Mouse (Mus musculus): ENCODE results near the gene Ntng1. TPM values are rescaled to one million over a fixed set of nuclear protein-coding genes. Genes with fewer than 3 reads are reported as not detected.

The Ntng1 gene
- polyA plus RNA-seq, 1 experiment from 2014 or later, result 1.2 TPM

- H3K4me3 ChIP-seq (ENCODE audit: low read depth, low read length), result no peak overlapping the region
- DNase-seq (ENCODE audit: low spot score) (no peak), ATAC-seq (ENCODE audit: low FRiP score, low TSS enrichment) (no peak)
- no peaks in the 10 kb centered on the region for H3K36me3 ChIP-seq (ENCODE audit: control insufficient read depth, insufficient read depth, low read length)
- WGBS, result 90% methylated on average over 2 of the region's 2 CpGs
- no peaks in the 10 kb centered on the region for H3K27me3 ChIP-seq (ENCODE audit: control insufficient read depth, insufficient read depth, low read length)
- no peaks in the 10 kb centered on the region for H3K9me3 ChIP-seq (ENCODE audit: control insufficient read depth, low read length)
- no peak overlapping the region for H3K27ac ChIP-seq (replicated peaks)
- H3K4me1 ChIP-seq (replicated peaks; ENCODE audit: control insufficient read depth, insufficient read depth), result no peaks in the 10 kb centered on the region
- H3K9ac ChIP-seq (ENCODE audit: low read length), result no peak overlapping the region
- H3K4me2 ChIP-seq (replicated peaks; ENCODE audit: low read depth), result no peak overlapping the region
- TF ChIP-seq EP300 (optimal IDR thresholded peaks at IDR 0.05) (no peak), CTCF (IDR thresholded peaks at IDR 0.05; ENCODE audit: low read depth) (no peak)
These were observed 97.1 kb downstream of the Ntng1 start for GRCm38 (mm10) chr3:110046750-110047149.

- WGBS, result 85% methylated on average over 2 of the region's 2 CpGs
- TF ChIP-seq EP300 (optimal IDR thresholded peaks at IDR 0.05) (no peak), CTCF (IDR thresholded peaks at IDR 0.05; ENCODE audit: low read depth) (no peak)
- Histone ChIP-seq H3K9ac (ENCODE audit: low read length) (no peak overlapping the region), H3K4me2 (replicated peaks; ENCODE audit: low read depth) (no peak overlapping the region), H3K27ac (replicated peaks) (no peak overlapping the region), H3K9me3 (ENCODE audit: control insufficient read depth, low read length) (no peaks in the 10 kb centered on the region), H3K4me1 (replicated peaks; ENCODE audit: control insufficient read depth, insufficient read depth) (no peaks in the 10 kb centered on the region), H3K27me3 (ENCODE audit: control insufficient read depth, insufficient read depth, low read length) (no peaks in the 10 kb centered on the region), H3K36me3 (ENCODE audit: control insufficient read depth, insufficient read depth, low read length) (no peaks in the 10 kb centered on the region), H3K4me3 (ENCODE audit: low read depth, low read length) (no peak overlapping the region)
- no peak for DNase-seq (ENCODE audit: low spot score)
- no peak for ATAC-seq (ENCODE audit: low FRiP score, low TSS enrichment)
These were observed 99.6 kb downstream of the Ntng1 start for GRCm38 (mm10) chr3:110044209-110044608.

- ATAC-seq (ENCODE audit: low FRiP score, low TSS enrichment) (no peak), DNase-seq (ENCODE audit: low spot score) (no peak)
- no peaks in the 10 kb centered on the region for H3K27me3 ChIP-seq (ENCODE audit: control insufficient read depth, insufficient read depth, low read length)
- no peaks in the 10 kb centered on the region for H3K36me3 ChIP-seq (ENCODE audit: control insufficient read depth, insufficient read depth, low read length)
- 89% methylated on average over 1 of the region's 1 CpGs for WGBS
- H3K4me3 ChIP-seq (ENCODE audit: low read depth, low read length), result no peak overlapping the region
- no peak overlapping the region for H3K27ac ChIP-seq (replicated peaks)
- no peak for TF ChIP-seq CTCF (IDR thresholded peaks at IDR 0.05; ENCODE audit: low read depth)
- no peak for TF ChIP-seq EP300 (optimal IDR thresholded peaks at IDR 0.05)
- H3K9me3 ChIP-seq (ENCODE audit: control insufficient read depth, low read length), result no peaks in the 10 kb centered on the region
- no peaks in the 10 kb centered on the region for H3K4me1 ChIP-seq (replicated peaks; ENCODE audit: control insufficient read depth, insufficient read depth)
- no peak overlapping the region for H3K9ac ChIP-seq (ENCODE audit: low read length)
- no peak overlapping the region for H3K4me2 ChIP-seq (replicated peaks; ENCODE audit: low read depth)
These were observed 100.1 kb downstream of the Ntng1 start for GRCm38 (mm10) chr3:110043641-110044187.

- 14% methylated on average over 18 of the region's 18 CpGs for WGBS
- no peaks in the 10 kb centered on the region for H3K27me3 ChIP-seq (ENCODE audit: control insufficient read depth, insufficient read depth, low read length)
- H3K9me3 ChIP-seq (ENCODE audit: control insufficient read depth, low read length), result no peaks in the 10 kb centered on the region
- TF ChIP-seq EP300 (optimal IDR thresholded peaks at IDR 0.05) (no peak), CTCF (IDR thresholded peaks at IDR 0.05; ENCODE audit: low read depth) (no peak)
- H3K9ac ChIP-seq (ENCODE audit: low read length), result no peak overlapping the region
- no peak overlapping the region for H3K4me3 ChIP-seq (ENCODE audit: low read depth, low read length)
- DNase-seq (ENCODE audit: low spot score) (no peak), ATAC-seq (ENCODE audit: low FRiP score, low TSS enrichment) (no peak)
- H3K4me2 ChIP-seq (replicated peaks; ENCODE audit: low read depth), result peak overlapping the region; percentile 26
- no peaks in the 10 kb centered on the region for H3K4me1 ChIP-seq (replicated peaks; ENCODE audit: control insufficient read depth, insufficient read depth)
- H3K27ac ChIP-seq (replicated peaks), result no peak overlapping the region
- no peaks in the 10 kb centered on the region for H3K36me3 ChIP-seq (ENCODE audit: control insufficient read depth, insufficient read depth, low read length)
These were observed 120.8 kb downstream of the Ntng1 start for GRCm38 (mm10) chr3:110022783-110023599.

- Histone ChIP-seq H3K27me3 (ENCODE audit: control insufficient read depth, insufficient read depth, low read length) (no peaks in the 10 kb centered on the region), H3K4me2 (replicated peaks; ENCODE audit: low read depth) (no peak overlapping the region), H3K36me3 (ENCODE audit: control insufficient read depth, insufficient read depth, low read length) (no peaks in the 10 kb centered on the region), H3K4me3 (ENCODE audit: low read depth, low read length) (no peak overlapping the region), H3K27ac (replicated peaks) (no peak overlapping the region), H3K9ac (ENCODE audit: low read length) (no peak overlapping the region), H3K9me3 (ENCODE audit: control insufficient read depth, low read length) (no peaks in the 10 kb centered on the region), H3K4me1 (replicated peaks; ENCODE audit: control insufficient read depth, insufficient read depth) (no peaks in the 10 kb centered on the region)
- TF ChIP-seq EP300 (optimal IDR thresholded peaks at IDR 0.05) (no peak), CTCF (IDR thresholded peaks at IDR 0.05; ENCODE audit: low read depth) (no peak)
- DNase-seq (ENCODE audit: low spot score) (no peak), ATAC-seq (ENCODE audit: low FRiP score, low TSS enrichment) (no peak)
- 69% methylated on average over 14 of the region's 14 CpGs for WGBS
These were observed 132.8 kb downstream of the Ntng1 start for GRCm38 (mm10) chr3:110010870-110011626.

All from stomach, postnatal 0 days (tissue).